Mouse (Mus musculus): Measurements from ENCODE around the gene Rras2.

- TF ChIP-seq CTCF (IDR thresholded peaks at IDR 0.05; ENCODE audit: low read depth), result no peak
- no peak for TF ChIP-seq EP300 (IDR thresholded peaks at IDR 0.05; ENCODE audit: low read depth)
These were observed 48.5 kb downstream of the Rras2 start for GRCm38 (mm10) chr7:114068956-114069533.
